Mouse (Mus musculus) stomach, postnatal 0 days (tissue): Measurements from ENCODE around the gene Cep170. TPM values are rescaled to one million over a fixed set of nuclear protein-coding genes. Genes with fewer than 3 reads are reported as not detected.
"Not testable (repeated sequence)": the region's sequence is repeated elsewhere in the genome, so short reads cannot be mapped to it uniquely, and the experiment has no call there.

Experiments used
- ATAC-seq: fragments of 200-750 bp; cut with Nextera tagmentation; 2 replicates; pipeline ENCODE4 v1.8.0; 2017; ENCODE audit not compliant: low FRiP score, low TSS enrichment
- DNase-seq: peaks from one replicate; pipeline ENCODE4 v3.0.0-alpha.2; 2016; ENCODE audit warnings: low spot score
- H3K27ac ChIP-seq: fragments of 300-500 bp; sonication (generic); replicated peaks from 2 replicates; pipeline ENCODE4 v1.5.1; 2014; ENCODE audit warnings: mild to moderate bottlenecking, control low read depth
- H3K27me3 ChIP-seq: fragments of 300-500 bp; sonication (generic); 2 replicates; pipeline ENCODE4 v1.6.1; 2014; ENCODE audit warnings: low read length; ENCODE audit not compliant: control insufficient read depth, insufficient read depth
- H3K36me3 ChIP-seq: fragments of 300-500 bp; sonication (generic); 2 replicates; pipeline ENCODE4 v1.6.1; 2014; ENCODE audit warnings: low read length, mixed read lengths; ENCODE audit not compliant: control insufficient read depth, insufficient read depth
- H3K4me1 ChIP-seq: fragments of 300-500 bp; sonication (generic); replicated peaks from 2 replicates; pipeline ENCODE4 v1.6.1; 2014; ENCODE audit warnings: antibody characterized with exemption; ENCODE audit not compliant: control insufficient read depth, insufficient read depth
- H3K4me2 ChIP-seq: fragments of 300-500 bp; sonication (generic); replicated peaks from 2 replicates; pipeline ENCODE4 v1.6.1; 2014; ENCODE audit warnings: low read depth, mild to moderate bottlenecking, control low read depth, moderate library complexity
- H3K4me3 ChIP-seq: fragments of 300-500 bp; sonication (generic); 2 replicates; pipeline ENCODE4 v1.5.1; 2014; ENCODE audit warnings: low read depth, low read length, control low read depth
- H3K9ac ChIP-seq: fragments of 300-500 bp; sonication (generic); 2 replicates; pipeline ENCODE4 v1.6.1; 2014; ENCODE audit warnings: mild to moderate bottlenecking, low read length, control low read depth, mixed read lengths
- H3K9me3 ChIP-seq: fragments of 300-500 bp; sonication (generic); 2 replicates; pipeline ENCODE4 v1.6.1; 2016; ENCODE audit warnings: low read length; ENCODE audit not compliant: control insufficient read depth
- CTCF ChIP-seq: IDR thresholded peaks from 2 replicates; pipeline ENCODE4 v1.5.1; 2016; ENCODE audit warnings: antibody characterized with exemption, low read depth, mild to moderate bottlenecking, moderate library complexity
- EP300 ChIP-seq: optimal IDR thresholded peaks from 2 replicates; pipeline ENCODE3; 2016; ENCODE audit warnings: antibody characterized with exemption
- WGBS: fragments of 180-500 bp; shearing (Covaris S2); extraction: QIAGEN DNeasy Blood & Tissue Kit; methylation state at CpG from one replicate; pipeline ENCODE4 v1.1.7; 2014; 5-methylcytosine and 5-hydroxymethylcytosine counted together
- polyA plus RNA-seq: library from polyadenylated mRNA; unstranded; fragments of >200 nt; fragmentation: Nextera tagmentation; extraction: Ambion mirVana; gene quantifications from 2 replicates; pipeline ENCODE4 v1.2.1, GENCODE M21; 2015

Gene Cep170
- polyA plus RNA-seq, 1 experiment from 2014 or later = 4.9 TPM

DNA sequence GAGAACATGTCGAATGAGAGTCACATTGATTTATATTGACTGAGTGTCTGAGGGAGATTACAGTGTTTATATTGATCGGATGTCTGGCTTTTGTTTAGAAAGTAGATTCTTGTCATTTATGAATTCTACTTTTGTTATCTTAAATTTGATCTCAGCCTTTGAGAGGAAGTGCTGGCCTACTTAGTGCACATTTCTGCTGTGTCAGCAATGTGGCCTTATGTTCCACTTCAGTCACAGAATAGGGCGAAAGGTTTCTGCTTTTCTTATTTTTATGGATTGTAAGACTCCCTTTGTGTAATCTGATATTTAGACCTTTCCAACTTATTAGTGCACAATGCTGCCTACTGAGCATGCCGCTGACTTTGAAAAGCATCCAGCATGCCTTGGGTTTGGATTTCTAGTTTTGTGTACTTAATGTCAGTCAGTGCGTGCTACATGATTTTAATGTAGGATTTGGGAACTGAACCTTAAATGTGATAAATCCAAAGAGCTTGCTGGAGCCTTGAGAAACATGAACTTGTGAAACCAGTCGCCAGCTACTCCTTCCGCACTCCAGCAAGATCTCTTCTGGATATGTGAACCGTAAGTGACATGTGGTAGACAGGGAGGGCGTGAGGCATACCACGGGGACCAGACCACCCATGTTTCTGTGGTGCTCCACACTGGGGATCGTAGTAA is 34.9 kb upstream of the Cep170 start:
- 62% methylated on average over 11 of the region's 11 CpGs for WGBS
- Histone ChIP-seq H3K27ac (no peak overlapping the region), H3K36me3 (no peaks in the 10 kb centered on the region; the same call in 1 of the 2 replicates), H3K4me3 (no peak overlapping the region), H3K9ac (no peak overlapping the region), H3K4me1 (no peaks in the 10 kb centered on the region), H3K4me2 (no peak overlapping the region), H3K27me3 (no peaks in the 10 kb centered on the region), H3K9me3 (no peaks in the 10 kb centered on the region)
- TF ChIP-seq EP300 (no peak), CTCF (no peak)
- DNase-seq (no peak), ATAC-seq (no peak)

- no peak for ATAC-seq
- Histone ChIP-seq H3K9ac (no peak overlapping the region), H3K4me1 (no peaks in the 10 kb centered on the region), H3K4me2 (no peak overlapping the region), H3K9me3 (no peaks in the 10 kb centered on the region), H3K4me3 (no peak overlapping the region), H3K36me3 (no peaks in the 10 kb centered on the region; the same call in 1 of the 2 replicates), H3K27me3 (no peaks in the 10 kb centered on the region), H3K27ac (no peak overlapping the region)
- 75% methylated on average over 10 of the region's 10 CpGs for WGBS
- no peak for DNase-seq
- no peak for TF ChIP-seq EP300
These were observed 33.4 kb upstream of the Cep170 start for GRCm38 (mm10) chr1:176847118-176847859.

DNA sequence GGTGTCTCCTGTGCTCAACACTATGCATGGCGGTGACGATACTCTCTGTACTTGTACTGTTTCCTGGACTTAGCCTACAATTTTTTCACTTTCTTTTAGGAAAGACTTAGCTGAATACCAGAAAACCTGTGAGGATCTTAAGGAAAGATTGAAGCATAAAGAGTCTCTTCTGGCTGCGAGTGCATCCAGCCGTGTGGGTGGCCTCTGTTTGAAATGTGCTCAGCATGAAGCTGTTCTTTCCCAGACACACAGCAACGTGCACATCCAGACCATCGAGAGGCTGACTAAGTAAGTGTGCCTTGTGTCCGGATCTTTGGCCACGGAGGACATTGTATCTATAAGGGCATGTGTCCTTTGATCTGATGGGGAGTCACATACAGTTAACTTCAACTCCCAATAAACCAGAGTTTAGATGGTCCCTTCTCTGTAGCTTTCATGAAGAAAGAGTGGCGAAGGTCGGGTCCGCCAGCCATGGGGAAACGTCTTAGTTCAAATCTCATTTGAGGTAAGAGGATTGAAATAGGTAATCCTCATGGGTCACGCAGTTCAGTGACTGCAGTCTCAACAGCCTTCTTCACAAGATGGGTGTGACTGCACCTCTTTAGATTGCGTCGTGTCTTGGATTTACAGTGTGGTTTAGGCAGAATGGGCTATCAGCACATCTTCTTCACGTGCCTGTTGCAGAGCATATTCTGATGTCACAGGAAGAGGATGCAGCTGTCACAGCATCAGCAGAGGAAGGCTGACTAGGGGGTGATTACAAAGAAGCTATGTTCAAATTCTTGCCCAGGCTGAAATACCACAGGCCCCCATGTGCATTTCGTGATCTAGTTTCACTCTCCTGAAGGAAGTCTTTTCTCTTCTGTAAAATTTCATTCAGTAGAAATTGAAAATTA is 31.5 kb upstream of the Cep170 start:
- H3K4me2 ChIP-seq = no peak overlapping the region
- DNase-seq (no peak), ATAC-seq (no peak)
- H3K9me3 ChIP-seq = no peaks in the 10 kb centered on the region
- H3K9ac ChIP-seq = no peak overlapping the region
- 81% methylated on average over 17 of the region's 17 CpGs for WGBS
- no peak overlapping the region for H3K27ac ChIP-seq
- H3K4me1 ChIP-seq = no peaks in the 10 kb centered on the region
- no peak for TF ChIP-seq CTCF
- TF ChIP-seq EP300 = no peak
- no peak overlapping the region for H3K4me3 ChIP-seq
- no peaks in the 10 kb centered on the region; the same call in 1 of the 2 replicates for H3K36me3 ChIP-seq
- H3K27me3 ChIP-seq = no peaks in the 10 kb centered on the region

DNA sequence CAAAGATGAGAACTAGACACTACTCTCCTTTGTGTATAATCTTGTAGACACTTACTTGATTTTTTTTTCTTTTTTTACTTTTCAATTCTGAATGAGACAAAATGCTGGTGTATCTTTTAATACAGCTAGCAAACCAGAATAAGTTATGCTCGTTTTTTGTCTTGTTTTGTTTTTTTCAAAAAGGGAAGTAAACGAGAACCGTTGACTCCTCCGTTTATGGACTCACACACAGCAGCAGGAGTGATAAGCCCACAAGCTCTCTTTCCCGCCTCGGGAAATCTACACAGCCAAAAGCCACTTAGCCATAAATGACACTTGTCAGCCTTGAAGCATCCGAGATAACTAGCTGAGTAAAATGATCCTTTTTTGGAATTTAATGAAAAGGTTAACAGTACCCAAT is 22.7 kb upstream of the Cep170 start:
- H3K27ac ChIP-seq = not testable (repeated sequence)
- 78% methylated on average over 7 of the region's 7 CpGs for WGBS

GRCm38 (mm10) chr1:176835501-176836294 is 21.8 kb upstream of the Cep170 start:
- Histone ChIP-seq H3K9ac (no peak overlapping the region), H3K4me2 (peak overlapping the region; percentile 55), H3K27ac (no peak overlapping the region), H3K9me3 (no peaks in the 10 kb centered on the region), H3K36me3 (no peaks in the 10 kb centered on the region), H3K4me3 (peak overlapping the region; percentile 34), H3K4me1 (no peaks in the 10 kb centered on the region), H3K27me3 (no peaks in the 10 kb centered on the region)
- 12% methylated on average over 40 of the region's 41 CpGs for WGBS
- no peak for TF ChIP-seq EP300
- TF ChIP-seq CTCF = no peak
- 0 out of 2 replicates have a peak, but pooled peaks have one; percentile 32 for ATAC-seq
- peak; percentile 31 for DNase-seq

More for the DNA sequence above, 22.7 kb upstream of the Cep170 start:
- H3K27me3 ChIP-seq, H3K4me2 ChIP-seq, H3K36me3 ChIP-seq, DNase-seq, H3K4me3 ChIP-seq, H3K9ac ChIP-seq, ATAC-seq, H3K9me3 ChIP-seq, H3K4me1 ChIP-seq: not testable (repeated sequence)
